Mouse (Mus musculus): ENCODE results near the gene Gtf3c5. TPM values are rescaled to one million over a fixed set of nuclear protein-coding genes. Genes with fewer than 3 reads are reported as not detected.

Gtf3c5 gene
- total RNA-seq, 2 experiments from 2014 or later, result 16.5 to 31.5 TPM

GRCm38 (mm10) chr2:28520581-28520980, 63.0 kb downstream of the Gtf3c5 start:
- ATAC-seq (replicated peaks; ENCODE audit: poor library complexity, severe bottlenecking), result no peak

GRCm38 (mm10) chr2:28518231-28518630, 65.3 kb downstream of the Gtf3c5 start:
- ATAC-seq (replicated peaks; ENCODE audit: poor library complexity, severe bottlenecking), result no peak

- peak; percentile 67 for ATAC-seq (replicated peaks; ENCODE audit: poor library complexity, severe bottlenecking)
These were observed 66.2 kb downstream of the Gtf3c5 start for GRCm38 (mm10) chr2:28517206-28517909.

Other genes with a start within 250 kb of the Gtf3c5 start
- gene Ppp1r26, start 137.0 kb downstream of the Gtf3c5 start, total RNA-seq (2014; fragmentation: Nextera tagmentation), result 0.80 and 2.1 TPM in 2 replicates
- 1.2 and 1.9 TPM in 2 replicates for gene Ppp1r26, start 137.0 kb downstream of the Gtf3c5 start, total RNA-seq (2017)
- gene 1700007K13Rik, start 117.4 kb downstream of the Gtf3c5 start, total RNA-seq (2014; fragmentation: Nextera tagmentation), result not detected in 2 replicates
- not detected in 2 replicates for gene 1700007K13Rik, start 117.4 kb downstream of the Gtf3c5 start, total RNA-seq (2017)
- gene Mrps2, start 115.7 kb downstream of the Gtf3c5 start, total RNA-seq (2014; fragmentation: Nextera tagmentation), result 61.3 and 62.9 TPM in 2 replicates
- gene Mrps2, start 115.7 kb downstream of the Gtf3c5 start, total RNA-seq (2017), result 29.3 and 33.0 TPM in 2 replicates
- not detected in 2 replicates for gene Gbgt1, start 86.9 kb downstream of the Gtf3c5 start, total RNA-seq (2014; fragmentation: Nextera tagmentation)
- not detected in 2 replicates for gene Gbgt1, start 86.9 kb downstream of the Gtf3c5 start, total RNA-seq (2017)
- not detected in 2 replicates for gene Gm10134, start 77.7 kb downstream of the Gtf3c5 start, total RNA-seq (2014; fragmentation: Nextera tagmentation)
- gene Gm10134, start 77.7 kb downstream of the Gtf3c5 start, total RNA-seq (2017), result not detected in 2 replicates
- 2.1 and 7.9 TPM in 2 replicates for gene Ralgds, start 70.6 kb downstream of the Gtf3c5 start, total RNA-seq (2014; fragmentation: Nextera tagmentation)
- gene Ralgds, start 70.6 kb downstream of the Gtf3c5 start, total RNA-seq (2017), result 2.8 and 4.6 TPM in 2 replicates
- not detected in 2 replicates for gene Cel, start 20.3 kb downstream of the Gtf3c5 start, total RNA-seq (2014; fragmentation: Nextera tagmentation)
- gene Cel, start 20.3 kb downstream of the Gtf3c5 start, total RNA-seq (2017), result not detected in 2 replicates
- gene Gfi1b, start 38.2 kb upstream of the Gtf3c5 start, total RNA-seq (2014; fragmentation: Nextera tagmentation), result 1.4 TPM in 1 of 2 replicates, not detected in the other
- 1.9 and 2.0 TPM in 2 replicates for gene Gfi1b, start 38.2 kb upstream of the Gtf3c5 start, total RNA-seq (2017)
- 17.4 and 23.7 TPM in 2 replicates for gene Tsc1, start 57.5 kb upstream of the Gtf3c5 start, total RNA-seq (2014; fragmentation: Nextera tagmentation)
- gene Tsc1, start 57.5 kb upstream of the Gtf3c5 start, total RNA-seq (2017), result 11.1 and 12.4 TPM in 2 replicates
- 5.0 TPM in 1 of 2 replicates, not detected in the other for gene Spaca9, start 116.0 kb upstream of the Gtf3c5 start, total RNA-seq (2014; fragmentation: Nextera tagmentation)
- 4.8 and 4.9 TPM in 2 replicates for gene Spaca9, start 116.0 kb upstream of the Gtf3c5 start, total RNA-seq (2017)
- not detected in 2 replicates for gene Ak8, start 116.4 kb upstream of the Gtf3c5 start, total RNA-seq (2014; fragmentation: Nextera tagmentation)
- gene Ak8, start 116.4 kb upstream of the Gtf3c5 start, total RNA-seq (2017), result not detected in 2 replicates